Mouse (Mus musculus) gastrocnemius, adult 8-10 months (tissue): ENCODE data around the gene Dot1l. TPM values are rescaled to one million over a fixed set of nuclear protein-coding genes. Genes with fewer than 3 reads are reported as not detected.
A peak's percentile ranks its signal among the peaks of the same experiment; 100 is the strongest.

ENCODE experiments used
- DNase-seq, 2 experiments: peaks; one replicate each; pipeline ENCODE4 v3.0.0; 2022; ENCODE audit warnings: low spot score in 2 of 2
- total RNA-seq, 4 experiments: library from RNA; stranded (reverse); gene quantifications; 2 replicates each; pipeline ENCODE4 v1.2.4; 2022

Gene Dot1l
- total RNA-seq, 4 experiments from 2014 or later = 12.4 to 13.8 (median 13.5) TPM

DNA sequence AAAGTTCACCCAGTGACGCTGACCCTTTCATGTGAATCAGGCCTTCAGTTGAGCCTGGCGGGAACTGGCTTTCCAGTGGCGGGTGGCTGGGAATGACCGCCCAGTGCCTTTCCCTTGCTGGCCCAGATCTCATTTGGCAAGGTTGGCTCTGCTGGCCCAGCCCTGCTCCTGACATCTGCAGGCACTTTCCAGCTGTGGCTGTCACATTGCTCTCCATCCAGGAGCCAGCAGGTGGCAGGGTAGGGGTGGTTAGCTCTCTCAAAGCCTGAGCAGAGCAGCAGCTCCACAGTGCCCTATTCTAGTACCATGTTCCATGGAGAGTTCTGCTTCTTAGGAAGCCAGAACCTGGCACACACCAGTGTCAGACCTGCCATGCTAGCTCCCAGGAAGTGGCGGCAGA, 2.7 kb downstream of the Dot1l start:
- peak; percentile 84 to 89 for DNase-seq

DNA sequence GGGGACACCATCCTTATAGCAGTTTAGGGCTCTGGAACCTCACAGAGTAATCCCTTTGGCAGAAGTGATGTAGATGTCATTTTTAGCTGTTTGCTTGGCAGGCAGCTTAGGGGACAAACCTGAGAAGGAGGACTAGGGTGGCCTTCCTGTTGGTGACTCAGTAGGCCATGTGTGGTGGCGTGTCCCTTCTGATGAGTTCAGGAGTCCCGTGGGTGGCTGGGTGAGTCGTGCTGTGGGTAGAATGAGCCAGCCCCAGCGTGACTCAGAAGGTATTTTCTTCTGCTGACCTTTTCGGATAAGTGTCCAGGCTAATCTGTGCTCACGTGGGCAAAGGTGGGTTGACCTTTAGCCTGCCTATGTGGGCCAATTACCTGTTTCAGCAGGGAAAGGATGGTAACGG, 3.6 kb downstream of the Dot1l start:
- DNase-seq = peak in 1 of 2 experiments; percentile 30

DNA sequence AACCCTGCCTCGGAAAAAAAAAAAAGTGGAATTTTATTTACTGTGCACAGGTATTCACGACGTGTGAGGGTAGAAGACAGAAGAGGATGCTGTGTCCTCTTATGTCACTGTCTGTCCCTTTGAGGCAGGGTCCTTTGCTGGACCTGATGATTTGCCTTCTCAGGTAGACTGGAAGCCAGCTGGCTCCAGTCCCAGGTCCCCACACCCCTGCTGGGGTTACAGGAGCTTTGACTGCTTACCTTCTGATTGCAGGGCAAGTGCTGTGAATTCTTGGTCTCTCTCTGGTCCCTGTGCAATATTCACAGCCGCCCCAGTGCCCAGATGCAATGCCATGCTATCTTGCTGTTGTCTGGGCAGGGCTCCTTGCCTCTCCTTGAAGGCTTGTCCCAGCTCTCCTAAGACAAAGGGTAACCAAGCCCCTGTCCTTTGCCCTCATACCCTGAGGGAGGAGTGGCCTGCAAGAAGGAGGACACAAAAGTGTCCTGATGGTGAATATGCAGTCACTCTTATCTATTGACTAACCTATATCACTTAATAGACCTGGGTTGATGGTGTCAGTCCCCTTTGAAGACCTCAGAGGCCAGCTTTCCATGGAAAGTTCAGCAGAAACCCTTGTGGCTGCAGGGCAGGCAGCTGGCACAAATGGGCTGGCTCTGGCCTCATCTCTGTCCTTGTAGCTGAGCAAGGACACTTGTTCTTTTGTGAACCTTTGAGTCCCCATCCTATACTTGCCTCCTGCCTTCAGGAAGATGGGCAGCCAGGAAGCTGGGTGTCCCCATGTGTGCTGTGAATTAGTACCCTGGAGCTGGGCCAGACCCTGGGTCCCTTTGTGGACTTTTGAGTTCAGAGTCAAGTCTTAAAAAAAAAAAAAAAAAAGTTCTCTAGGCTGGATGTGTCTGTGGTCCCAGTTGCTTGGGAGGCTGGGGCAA, 5.9 kb downstream of the Dot1l start:
- DNase-seq = no peak

DNA sequence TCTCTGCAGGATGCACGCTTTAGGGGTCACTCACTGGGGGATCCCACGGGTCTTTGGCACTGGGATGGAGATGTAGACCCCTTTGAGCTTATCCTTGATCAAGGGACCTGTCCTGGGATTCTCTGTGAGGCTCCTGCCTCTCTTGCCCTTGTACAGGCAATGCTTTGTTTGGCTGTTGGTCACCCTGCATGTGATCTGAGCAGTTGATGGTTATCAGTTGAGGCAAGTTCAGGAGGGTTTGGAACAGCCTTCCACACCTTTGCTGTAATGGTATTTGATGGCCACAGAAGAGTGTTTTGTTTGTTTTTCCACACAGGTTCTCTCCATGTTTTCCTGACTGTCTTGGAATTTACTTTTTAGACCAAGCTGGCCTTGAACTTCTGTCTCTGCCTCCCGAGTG, 6.8 kb downstream of the Dot1l start:
- DNase-seq = no peak

DNA sequence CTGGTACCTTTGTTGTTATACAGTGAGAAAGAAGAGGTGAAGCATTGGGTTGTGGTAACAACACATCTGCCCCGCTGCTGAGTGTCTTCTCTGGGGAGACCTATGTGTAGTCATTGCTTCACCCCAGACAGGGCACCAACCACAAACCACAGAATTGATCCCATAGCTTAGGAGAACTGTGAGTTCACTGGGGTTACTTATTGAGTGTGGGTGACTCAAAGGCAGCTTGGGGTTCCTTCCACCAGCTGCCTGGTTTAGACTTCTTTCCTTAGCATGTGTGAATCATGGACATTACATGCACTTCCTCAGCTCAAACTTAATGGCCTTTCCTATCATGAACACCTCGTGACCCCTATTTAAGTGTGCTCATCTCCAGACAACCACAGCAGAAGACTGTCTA, 8.5 kb downstream of the Dot1l start:
- DNase-seq = no peak

DNA sequence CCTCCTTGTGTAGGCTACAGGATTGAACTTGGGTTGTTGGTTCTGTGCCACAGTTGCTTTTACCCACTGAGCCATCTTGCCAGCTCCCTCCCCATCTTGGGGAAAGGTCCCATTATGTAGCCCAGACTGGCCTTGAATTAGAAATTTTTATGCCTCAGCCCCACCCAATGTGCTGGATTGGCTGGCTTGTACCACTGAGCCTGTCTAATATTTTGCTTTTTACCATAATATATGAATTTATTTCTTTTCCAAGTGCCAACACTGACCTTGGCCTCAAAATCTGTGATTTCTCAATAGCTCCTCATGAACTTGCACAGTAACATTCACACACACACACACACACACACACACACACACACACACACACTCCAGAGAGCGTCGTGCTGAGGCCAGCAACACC, 10.7 kb downstream of the Dot1l start:
- no peak for DNase-seq

DNA sequence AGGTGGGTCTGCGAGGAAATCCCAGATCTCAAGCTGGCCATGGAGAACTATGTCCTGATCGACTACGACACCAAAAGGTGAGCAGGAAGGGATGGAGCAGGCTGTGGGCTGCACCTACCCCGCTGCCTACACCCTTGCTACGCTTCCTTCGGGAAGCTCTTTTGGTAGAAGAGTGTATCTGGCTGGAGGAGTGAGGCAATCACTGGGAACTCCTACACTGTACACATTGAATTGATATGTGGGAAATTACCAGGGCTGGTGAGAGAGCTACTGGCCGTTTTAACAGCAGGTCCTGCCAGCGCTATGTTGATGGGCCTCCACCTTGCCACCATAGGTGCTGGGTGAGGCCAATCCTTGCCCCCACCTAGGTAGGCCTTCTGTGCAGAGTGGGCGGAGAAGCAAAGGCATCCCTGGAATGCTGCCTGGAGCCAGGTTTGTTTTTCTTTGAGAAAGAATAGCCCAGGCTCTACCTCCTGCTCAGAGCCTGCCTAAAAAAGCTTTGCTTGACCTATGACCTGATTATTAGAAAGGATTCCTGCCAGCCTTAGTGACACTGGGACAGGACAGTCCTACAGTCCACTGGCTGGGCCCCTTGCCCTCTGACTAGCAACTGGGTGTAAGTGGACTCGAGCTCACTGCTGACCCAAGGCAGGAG, 11.3 kb downstream of the Dot1l start:
- no peak for DNase-seq

DNA sequence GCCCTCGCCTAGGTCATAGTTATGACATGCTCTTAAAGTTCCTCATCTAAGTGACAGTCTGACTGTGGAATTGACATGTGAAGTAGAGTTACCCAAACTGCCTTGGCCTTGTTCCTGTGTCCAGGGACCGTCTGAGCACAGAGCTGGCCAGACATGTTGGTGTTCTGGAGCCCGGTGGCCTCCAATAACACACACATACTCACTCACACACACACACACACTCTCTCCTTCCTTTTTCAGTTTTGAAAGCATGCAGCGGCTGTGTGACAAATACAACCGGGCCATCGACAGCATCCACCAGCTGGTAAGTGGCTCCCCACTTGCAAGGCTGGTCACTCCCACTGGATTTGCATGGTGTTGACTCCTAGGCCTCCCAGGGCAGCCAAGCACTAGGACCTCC, 13.4 kb downstream of the Dot1l start:
- DNase-seq = no peak

DNA sequence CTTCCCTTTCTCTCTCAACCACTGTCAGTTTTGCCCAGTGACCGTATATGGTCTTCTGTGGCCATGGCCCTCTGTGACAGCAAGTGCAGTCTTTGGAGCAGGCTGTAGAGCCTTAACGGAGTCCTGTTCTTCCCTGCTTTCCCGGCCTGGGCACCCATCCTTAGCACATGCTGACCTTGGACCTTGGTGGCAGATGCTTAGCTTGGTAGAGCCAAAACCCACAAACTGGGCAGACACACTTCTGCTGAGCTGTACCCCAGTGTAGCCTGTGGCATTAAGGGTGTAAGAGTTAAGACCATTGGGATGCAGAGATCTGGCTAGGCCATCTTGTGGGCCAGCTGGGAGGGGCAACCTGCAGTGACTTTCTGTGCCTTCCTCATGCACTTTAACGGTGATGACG, 18.8 kb downstream of the Dot1l start:
- DNase-seq = no peak

DNA sequence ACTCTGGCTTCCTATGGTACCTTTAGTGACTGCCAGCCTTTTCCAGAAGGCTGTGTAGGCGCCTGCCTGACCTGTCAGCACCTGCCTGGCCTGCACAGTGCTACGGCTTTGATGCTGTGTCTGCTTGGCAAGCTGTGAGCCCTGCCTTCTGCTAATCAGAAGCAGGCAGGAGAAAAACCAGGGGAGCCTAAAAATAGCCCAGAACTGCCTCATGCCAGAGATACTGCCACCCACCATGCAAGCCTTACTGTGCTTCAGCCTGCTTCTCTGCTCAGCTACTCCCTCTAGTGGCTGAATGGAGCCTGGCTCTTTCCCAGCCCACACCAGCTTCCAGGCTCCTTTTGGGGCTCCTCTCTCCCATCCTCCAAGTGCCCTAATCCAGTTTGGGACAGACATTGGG, 19.5 kb downstream of the Dot1l start:
- DNase-seq = peak; percentile 72 to 82

DNA sequence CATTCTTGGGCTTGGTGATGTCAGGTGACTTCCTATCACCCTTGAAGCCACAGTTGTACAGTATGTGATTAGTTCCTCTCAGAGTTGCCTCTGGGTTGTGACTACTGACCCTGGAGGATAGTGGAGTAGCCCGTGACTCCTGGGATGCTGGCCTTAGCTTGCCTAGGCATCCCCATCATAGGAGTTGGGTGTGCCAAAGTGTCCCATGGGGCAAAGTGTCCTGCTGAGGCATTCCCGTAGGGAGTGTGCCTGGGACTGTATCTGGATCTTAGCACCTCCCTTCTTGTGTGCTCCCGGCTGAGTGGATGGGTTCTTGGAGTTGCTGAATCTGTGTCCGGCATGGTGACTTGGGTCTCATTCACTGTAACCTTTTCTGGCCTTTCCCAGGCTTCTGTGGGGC, 20.0 kb downstream of the Dot1l start:
- DNase-seq = no peak

DNA sequence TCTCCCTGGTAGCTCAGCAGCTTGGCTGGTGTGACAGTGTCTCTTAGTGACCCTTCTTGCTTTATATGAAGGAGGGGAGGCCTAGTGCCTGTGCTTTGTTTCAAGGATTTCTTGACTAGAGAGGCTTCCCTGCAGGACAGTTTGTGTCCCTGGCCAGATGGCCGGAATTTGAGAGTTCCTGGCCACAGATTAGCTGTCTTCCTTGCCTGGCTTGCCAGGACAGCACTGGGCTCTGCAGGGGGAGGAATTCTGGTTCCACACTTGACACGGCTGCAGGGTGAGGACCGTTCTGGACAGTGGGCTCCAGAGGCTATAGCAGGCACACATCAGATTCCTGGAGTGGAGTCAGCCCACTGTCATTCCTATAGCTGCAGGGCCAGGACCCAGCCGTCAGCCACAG, 20.7 kb downstream of the Dot1l start:
- DNase-seq = no peak

DNA sequence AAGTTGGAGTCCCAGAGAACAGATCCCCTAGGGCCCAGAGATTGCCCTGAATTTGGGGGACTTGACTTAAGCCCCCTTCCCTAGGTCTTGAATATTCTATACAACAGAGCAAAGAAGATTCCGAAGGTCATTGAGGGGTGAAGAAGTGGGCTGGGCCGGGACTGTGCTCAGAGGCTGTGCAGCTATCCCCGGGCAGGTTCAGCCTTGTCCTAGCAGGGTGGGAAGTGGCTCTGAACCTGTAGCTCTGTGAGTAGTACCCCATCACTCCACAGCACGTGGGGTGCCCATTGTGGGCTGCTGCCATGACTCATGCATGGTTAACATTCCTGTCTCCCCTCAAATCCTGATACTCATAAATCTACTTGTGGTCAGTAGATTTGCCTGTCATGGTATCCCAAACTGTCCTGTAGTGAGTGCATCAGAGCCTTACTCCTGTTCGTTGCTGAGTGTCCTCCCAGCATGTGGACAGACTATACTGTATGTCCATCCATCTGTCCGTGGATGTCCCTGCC, 21.4 kb downstream of the Dot1l start:
- no peak for DNase-seq

DNA sequence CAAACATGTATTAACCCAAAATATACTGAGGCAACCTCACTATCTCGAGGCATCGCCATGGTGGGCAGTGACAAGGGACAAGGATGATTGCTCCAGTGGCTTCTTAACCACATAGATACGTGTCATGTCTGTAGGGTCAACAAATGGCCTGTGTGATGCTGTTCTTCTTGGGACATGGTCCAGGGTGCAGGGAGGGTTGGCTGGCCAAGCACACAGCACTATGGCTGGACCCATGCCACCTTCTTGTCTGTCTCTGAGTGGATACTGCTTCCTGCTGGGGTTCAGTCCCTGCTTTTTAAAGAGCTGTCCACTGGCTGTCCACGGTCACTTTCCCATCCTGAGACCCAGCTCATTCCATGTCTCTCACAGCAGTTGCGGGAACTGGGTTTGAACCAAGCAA, 22.1 kb downstream of the Dot1l start:
- DNase-seq = no peak

DNA sequence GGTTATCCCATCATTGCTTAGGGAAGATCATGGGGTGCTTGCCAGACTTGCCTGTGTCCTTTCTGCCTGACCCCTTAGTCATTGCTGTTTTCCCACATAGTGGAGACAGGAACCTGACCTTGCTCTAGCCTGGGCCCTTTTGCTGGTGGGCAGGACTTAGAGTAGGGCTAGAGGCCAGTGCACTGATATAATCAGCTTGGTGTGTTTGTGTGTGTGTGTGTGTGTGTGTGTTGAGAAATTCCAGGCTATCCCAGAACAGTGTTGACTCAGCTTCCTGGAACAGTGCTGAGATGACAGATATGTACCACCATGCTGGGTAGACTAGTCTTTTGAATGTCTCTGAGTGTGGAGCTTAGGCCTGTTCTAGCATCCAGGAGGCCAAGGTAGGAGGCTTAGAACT, 24.6 kb downstream of the Dot1l start:
- DNase-seq = no peak

DNA sequence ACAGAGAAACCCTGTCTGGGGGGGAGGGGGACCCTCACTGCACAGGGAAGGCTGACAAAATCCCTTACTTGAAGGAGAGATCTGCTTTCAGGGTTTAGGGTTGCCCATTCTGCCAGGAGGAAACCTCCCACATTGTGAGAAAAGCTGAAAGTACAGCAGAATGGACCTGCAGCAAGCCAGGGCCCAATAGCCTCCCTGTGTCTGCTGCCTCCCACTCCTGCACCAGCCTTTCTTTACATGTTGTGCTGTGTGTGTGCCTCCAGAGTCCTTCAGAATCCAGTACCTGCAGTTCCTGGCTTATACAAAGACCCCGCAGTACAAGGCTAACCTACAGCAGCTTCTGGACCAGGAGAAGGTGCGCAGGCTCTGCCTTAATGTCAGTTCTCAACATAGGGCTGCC, 29.3 kb downstream of the Dot1l start:
- DNase-seq = no peak

DNA sequence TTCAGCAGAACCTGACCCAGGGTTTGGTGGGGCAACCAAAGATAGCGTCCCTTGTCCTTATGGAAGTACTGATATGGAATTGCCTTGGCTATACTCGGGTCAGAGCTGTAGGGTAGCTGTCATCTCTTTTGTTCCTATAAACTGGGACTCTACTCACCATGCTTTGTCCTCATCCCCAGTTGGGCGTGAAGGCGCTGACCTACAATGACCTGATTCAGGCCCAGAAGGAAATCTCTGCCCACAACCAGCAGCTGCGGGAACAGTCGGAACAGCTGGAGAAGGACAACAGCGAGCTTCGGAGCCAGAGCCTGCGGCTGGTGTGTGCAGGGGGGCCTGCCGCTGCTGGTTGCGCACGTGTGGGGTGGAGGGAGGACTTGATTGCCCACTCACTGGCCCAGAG, 29.9 kb downstream of the Dot1l start:
- no peak for DNase-seq

DNA sequence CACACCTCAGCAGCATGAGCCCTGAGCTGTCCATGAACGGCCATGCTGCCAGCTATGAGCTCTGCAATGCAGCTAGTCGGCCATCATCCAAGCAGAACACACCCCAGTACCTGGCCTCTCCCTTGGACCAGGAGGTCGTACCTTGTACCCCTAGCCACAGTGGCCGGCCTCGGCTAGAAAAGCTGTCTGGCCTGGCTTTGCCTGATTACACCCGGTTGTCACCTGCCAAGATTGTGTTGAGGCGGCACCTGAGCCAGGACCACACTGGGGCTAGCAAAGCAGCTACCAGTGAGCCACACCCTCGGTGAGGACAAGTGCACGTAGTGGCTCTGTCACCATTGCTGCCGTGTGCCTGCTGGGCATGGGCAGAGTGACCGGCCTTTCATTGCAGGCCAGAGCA, 31.0 kb downstream of the Dot1l start:
- DNase-seq = no peak

DNA sequence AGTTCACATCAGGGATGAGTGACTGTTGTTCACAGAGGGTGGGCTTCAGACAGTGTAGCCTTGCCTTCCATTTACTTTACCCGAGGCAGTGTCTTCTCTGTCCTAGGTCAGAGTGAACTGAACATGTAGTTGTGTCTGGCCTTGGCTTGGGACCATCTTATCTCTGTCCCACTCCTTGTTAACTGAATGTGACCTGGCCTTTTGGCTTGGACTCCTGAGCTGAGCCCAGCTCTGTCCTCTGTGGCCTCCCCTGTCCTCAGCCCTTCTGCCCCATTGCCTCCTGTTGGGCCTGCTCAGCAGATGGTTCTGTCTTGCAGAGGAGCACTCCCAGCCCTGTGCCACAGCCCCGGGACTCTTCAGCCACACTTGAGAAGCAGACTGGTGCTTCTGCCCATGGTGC, 32.5 kb downstream of the Dot1l start:
- no peak for DNase-seq

DNA sequence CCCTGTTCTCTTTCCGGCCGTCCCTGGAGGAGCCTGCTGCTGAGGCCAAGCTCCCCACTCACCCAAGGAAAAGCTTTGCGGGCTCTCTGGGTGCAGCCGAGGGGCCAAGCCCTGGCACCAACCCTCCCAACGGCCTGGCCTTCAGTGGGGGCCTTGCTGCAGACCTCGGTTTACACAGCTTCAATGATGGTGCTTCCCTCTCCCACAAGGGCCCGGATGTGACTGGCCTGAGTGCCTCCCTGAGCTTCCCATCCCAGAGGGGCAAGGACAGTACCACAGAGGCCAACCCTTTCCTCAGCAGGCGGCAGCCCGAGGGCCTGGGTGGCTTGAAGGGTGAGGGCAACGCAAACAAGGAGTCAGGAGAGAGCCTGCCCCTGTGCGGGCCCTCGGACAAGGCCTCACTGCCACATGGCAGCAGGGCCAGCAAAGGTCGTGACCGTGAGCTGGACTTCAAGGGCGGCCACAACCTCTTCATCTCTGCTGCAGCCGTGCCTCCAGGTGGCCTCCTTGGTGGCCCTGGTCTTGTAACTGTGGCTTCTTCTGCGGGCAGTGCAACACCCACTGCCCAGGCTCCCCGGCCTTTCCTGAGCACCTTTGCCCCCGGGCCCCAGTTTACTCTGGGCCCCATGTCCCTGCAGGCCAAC, 35.9 kb downstream of the Dot1l start:
- DNase-seq = no peak

DNA sequence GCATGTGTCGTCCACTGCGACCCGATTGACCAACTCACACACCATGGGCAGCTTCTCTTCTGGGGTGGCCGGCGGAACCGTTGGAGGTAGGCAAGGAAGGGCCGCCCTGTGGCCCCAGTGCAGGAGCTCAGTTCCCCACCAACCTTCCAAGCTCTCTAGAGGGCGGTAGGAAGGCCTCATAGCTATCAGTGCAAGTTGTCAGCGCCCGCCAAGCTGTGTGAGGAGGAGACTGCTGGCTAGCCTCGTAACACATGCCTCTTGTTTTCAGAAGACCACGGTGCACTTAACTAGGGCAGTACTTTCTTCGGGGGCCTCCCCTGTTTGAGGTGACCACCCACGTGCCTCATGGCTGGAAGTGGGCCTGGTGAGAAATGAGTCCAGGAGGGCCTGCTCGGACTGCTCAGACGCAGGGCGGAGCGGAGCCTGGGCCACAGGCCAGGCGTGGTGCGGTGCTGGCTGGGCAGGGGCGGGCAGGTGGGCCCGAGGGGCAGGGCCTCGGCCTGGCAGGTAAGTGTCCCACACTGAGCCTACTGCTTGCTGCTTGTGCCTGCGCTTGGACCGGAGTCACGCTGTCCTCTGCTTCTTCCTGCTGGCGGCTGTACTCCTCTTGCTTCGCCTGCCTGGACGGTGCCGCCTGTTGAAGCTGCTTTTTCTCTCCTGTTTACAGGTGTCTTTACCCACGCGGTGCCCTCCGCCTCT, 36.6 kb downstream of the Dot1l start:
- DNase-seq = no peak
